Mouse (Mus musculus): ENCODE data around the gene Src. TPM values are rescaled to one million over a fixed set of nuclear protein-coding genes. Genes with fewer than 3 reads are reported as not detected.

The Src gene
- polyA plus RNA-seq, 1 experiment from 2014 or later = 16.9 TPM

DNA sequence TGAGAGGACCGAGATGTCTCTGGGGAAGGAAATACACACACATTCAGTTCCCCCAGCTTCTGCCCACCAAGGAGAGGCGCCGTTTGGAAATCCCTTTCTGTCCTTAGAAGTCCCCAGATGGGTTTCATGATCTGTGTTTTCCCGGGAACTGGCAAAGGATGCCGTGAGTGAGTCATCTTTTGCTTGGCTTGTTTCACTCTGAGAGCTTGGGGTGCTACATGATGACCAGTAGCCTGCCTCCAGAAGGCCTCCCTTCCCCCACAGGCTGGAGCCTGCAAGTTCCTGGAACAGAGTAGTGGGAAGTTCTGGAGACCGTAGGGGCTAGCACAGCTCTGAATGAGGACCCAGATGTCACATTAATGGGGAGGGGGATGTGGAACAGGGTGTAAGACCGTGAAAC lies 10.6 kb upstream of the Src start:
- H3K9ac ChIP-seq (replicated peaks; ENCODE audit: low read length) = no peak overlapping the region
- no peaks in the 10 kb centered on the region for H3K27me3 ChIP-seq (ENCODE audit: insufficient read depth, low read length)
- WGBS = 81% methylated on average over 7 of the region's 7 CpGs
- no peak overlapping the region for H3K27ac ChIP-seq (ENCODE audit: low read length)
- H3K36me3 ChIP-seq (ENCODE audit: insufficient read depth, low read length) = no peaks in the 10 kb centered on the region
- no peaks in the 10 kb centered on the region for H3K9me3 ChIP-seq (ENCODE audit: low read length)
- H3K4me1 ChIP-seq (ENCODE audit: insufficient read depth, low read length) = peaks cover 6% of the 10 kb centered on the region; the same call in 1 of the 2 replicates
- no peak overlapping the region for H3K4me2 ChIP-seq (replicated peaks; ENCODE audit: low read depth, low read length)
- no peak overlapping the region for H3K4me3 ChIP-seq (ENCODE audit: low read length)
- no peak for ATAC-seq (ENCODE audit: low FRiP score, low TSS enrichment)

GRCm38 (mm10) chr2:157409793-157410533 lies 8.3 kb upstream of the Src start:
- H3K27ac ChIP-seq (ENCODE audit: low read length) = no peak overlapping the region
- no peaks in the 10 kb centered on the region for H3K27me3 ChIP-seq (ENCODE audit: insufficient read depth, low read length)
- H3K4me2 ChIP-seq (replicated peaks; ENCODE audit: low read depth, low read length) = no peak overlapping the region
- 64% methylated on average over 12 of the region's 12 CpGs for WGBS
- no peak overlapping the region for H3K4me3 ChIP-seq (ENCODE audit: low read length)
- no peak for ATAC-seq (ENCODE audit: low FRiP score, low TSS enrichment)
- no peaks in the 10 kb centered on the region for H3K9me3 ChIP-seq (ENCODE audit: low read length)
- no peak overlapping the region for H3K9ac ChIP-seq (replicated peaks; ENCODE audit: low read length)
- peaks cover 6% of the 10 kb centered on the region; the same call in 1 of the 2 replicates for H3K4me1 ChIP-seq (ENCODE audit: insufficient read depth, low read length)
- H3K36me3 ChIP-seq (ENCODE audit: insufficient read depth, low read length) = no peaks in the 10 kb centered on the region

DNA sequence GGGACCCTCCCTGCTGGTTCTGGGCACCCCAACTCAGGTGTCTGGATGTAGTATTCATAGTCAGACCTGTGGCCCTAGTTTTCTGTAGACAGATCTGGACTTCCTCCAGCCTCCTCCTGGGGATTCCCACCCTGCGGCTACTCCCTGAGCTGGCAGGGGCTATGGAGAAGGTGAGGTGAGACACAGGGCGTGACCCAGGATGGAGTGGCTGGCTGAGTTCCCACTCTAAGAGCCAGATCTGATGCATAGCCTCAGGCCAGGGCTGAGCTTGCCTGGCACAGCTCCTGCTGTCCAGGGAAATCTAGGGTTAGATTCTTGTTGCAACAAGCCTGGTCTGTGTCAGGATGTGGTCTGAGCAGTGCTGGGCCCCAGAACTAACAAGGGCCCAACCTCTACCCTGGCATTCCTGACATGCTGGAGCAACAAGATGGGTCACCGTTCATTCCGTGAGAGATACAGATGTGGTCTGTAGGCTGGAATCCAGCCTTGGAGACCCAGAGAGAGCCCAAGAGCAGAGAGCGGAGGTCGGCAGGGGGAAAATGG lies 7.0 kb upstream of the Src start:
- WGBS = 80% methylated on average over 6 of the region's 6 CpGs
- Histone ChIP-seq H3K9ac (replicated peaks; ENCODE audit: low read length) (no peak overlapping the region), H3K4me3 (ENCODE audit: low read length) (no peak overlapping the region), H3K36me3 (ENCODE audit: insufficient read depth, low read length) (no peaks in the 10 kb centered on the region), H3K27me3 (ENCODE audit: insufficient read depth, low read length) (no peaks in the 10 kb centered on the region), H3K4me1 (ENCODE audit: insufficient read depth, low read length) (peaks cover 6% of the 10 kb centered on the region; the same call in 1 of the 2 replicates), H3K27ac (ENCODE audit: low read length) (no peak overlapping the region), H3K4me2 (replicated peaks; ENCODE audit: low read depth, low read length) (no peak overlapping the region), H3K9me3 (ENCODE audit: low read length) (no peaks in the 10 kb centered on the region)
- no peak for ATAC-seq (ENCODE audit: low FRiP score, low TSS enrichment)

GRCm38 (mm10) chr2:157412497-157412896 lies 5.7 kb upstream of the Src start:
- no peaks in the 10 kb centered on the region for H3K36me3 ChIP-seq (ENCODE audit: insufficient read depth, low read length)
- peaks cover 6% of the 10 kb centered on the region; the same call in 1 of the 2 replicates for H3K4me1 ChIP-seq (ENCODE audit: insufficient read depth, low read length)
- no peak for ATAC-seq (ENCODE audit: low FRiP score, low TSS enrichment)
- H3K9ac ChIP-seq (replicated peaks; ENCODE audit: low read length) = no peak overlapping the region
- no peak overlapping the region for H3K4me2 ChIP-seq (replicated peaks; ENCODE audit: low read depth, low read length)
- no peaks in the 10 kb centered on the region for H3K27me3 ChIP-seq (ENCODE audit: insufficient read depth, low read length)
- no peak overlapping the region for H3K4me3 ChIP-seq (ENCODE audit: low read length)
- no peaks in the 10 kb centered on the region for H3K9me3 ChIP-seq (ENCODE audit: low read length)
- H3K27ac ChIP-seq (ENCODE audit: low read length) = no peak overlapping the region
- 22% methylated on average over 7 of the region's 7 CpGs for WGBS

- Histone ChIP-seq H3K27ac (ENCODE audit: low read length) (no peak overlapping the region), H3K4me3 (ENCODE audit: low read length) (no peak overlapping the region), H3K36me3 (ENCODE audit: insufficient read depth, low read length) (no peaks in the 10 kb centered on the region), H3K9ac (replicated peaks; ENCODE audit: low read length) (no peak overlapping the region), H3K4me2 (replicated peaks; ENCODE audit: low read depth, low read length) (no peak overlapping the region), H3K27me3 (ENCODE audit: insufficient read depth, low read length) (no peaks in the 10 kb centered on the region), H3K9me3 (ENCODE audit: low read length) (no peaks in the 10 kb centered on the region), H3K4me1 (ENCODE audit: insufficient read depth, low read length) (peaks cover 18% of the 10 kb centered on the region)
- no peak for ATAC-seq (ENCODE audit: low FRiP score, low TSS enrichment)
- 69% methylated on average over 6 of the region's 6 CpGs for WGBS
Measured at GRCm38 (mm10) chr2:157417229-157417628, 1.0 kb upstream of the Src start.

DNA sequence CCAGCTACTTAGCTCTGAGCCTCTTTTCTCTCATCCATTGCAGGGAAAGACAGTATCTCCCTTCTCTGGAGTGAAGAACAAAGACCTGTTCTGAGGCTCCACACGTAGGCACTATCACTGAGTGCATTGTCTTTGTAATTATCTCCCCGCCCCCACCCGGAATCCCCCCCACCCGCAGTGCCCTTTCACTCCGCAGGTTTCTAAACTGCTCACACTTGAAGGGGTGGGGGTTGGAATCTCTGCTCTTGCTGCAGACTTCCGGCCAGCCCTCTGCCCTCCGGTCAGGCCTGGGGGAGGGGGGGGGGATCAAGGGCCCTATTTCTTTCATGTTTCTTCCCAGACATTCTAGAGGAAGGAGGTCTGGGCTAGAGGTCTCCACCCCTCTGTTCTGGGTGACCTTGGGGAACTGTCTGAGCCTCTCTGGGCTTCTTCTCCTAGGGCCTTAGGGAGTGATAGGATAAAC lies 396 bp downstream of the Src start:
- Histone ChIP-seq H3K4me2 (replicated peaks; ENCODE audit: low read depth, low read length) (no peak overlapping the region), H3K4me3 (ENCODE audit: low read length) (no peak overlapping the region), H3K9me3 (ENCODE audit: low read length) (no peaks in the 10 kb centered on the region), H3K9ac (replicated peaks; ENCODE audit: low read length) (0 out of 2 replicates have a peak overlapping the region, but pooled peaks have one; percentile 9), H3K27ac (ENCODE audit: low read length) (no peak overlapping the region), H3K36me3 (ENCODE audit: insufficient read depth, low read length) (no peaks in the 10 kb centered on the region), H3K27me3 (ENCODE audit: insufficient read depth, low read length) (no peaks in the 10 kb centered on the region), H3K4me1 (ENCODE audit: insufficient read depth, low read length) (peaks cover 29% of the 10 kb centered on the region)
- ATAC-seq (ENCODE audit: low FRiP score, low TSS enrichment) = no peak
- WGBS = 3% methylated on average over 7 of the region's 7 CpGs

GRCm38 (mm10) chr2:157419506-157419905 lies 1.3 kb downstream of the Src start:
- Histone ChIP-seq H3K9me3 (ENCODE audit: low read length) (no peaks in the 10 kb centered on the region), H3K4me2 (replicated peaks; ENCODE audit: low read depth, low read length) (no peak overlapping the region), H3K9ac (replicated peaks; ENCODE audit: low read length) (no peak overlapping the region), H3K36me3 (ENCODE audit: insufficient read depth, low read length) (no peaks in the 10 kb centered on the region), H3K4me3 (ENCODE audit: low read length) (no peak overlapping the region), H3K27me3 (ENCODE audit: insufficient read depth, low read length) (no peaks in the 10 kb centered on the region), H3K27ac (ENCODE audit: low read length) (no peak overlapping the region), H3K4me1 (ENCODE audit: insufficient read depth, low read length) (peaks cover 31% of the 10 kb centered on the region)
- ATAC-seq (ENCODE audit: low FRiP score, low TSS enrichment) = no peak

DNA sequence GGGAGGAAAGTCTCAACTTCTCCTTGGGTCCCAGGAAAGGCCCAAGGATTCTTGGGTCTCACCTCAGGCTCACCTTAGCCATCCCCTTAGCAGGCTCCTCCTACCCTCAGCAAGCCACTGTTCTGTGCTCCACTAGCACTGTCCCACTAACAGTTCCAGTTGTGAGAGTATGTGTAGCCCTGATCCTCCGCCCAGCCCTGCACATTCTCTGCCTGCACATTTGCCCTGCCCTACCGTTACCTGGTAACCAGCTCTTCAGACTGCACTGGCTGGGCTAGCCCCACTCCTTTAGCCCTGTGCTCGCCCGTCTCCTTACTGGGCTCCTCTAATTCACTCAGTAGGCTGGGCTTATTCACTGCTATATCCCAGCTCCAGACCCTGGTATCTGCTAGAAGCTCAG lies 2.2 kb downstream of the Src start:
- no peaks in the 10 kb centered on the region for H3K36me3 ChIP-seq (ENCODE audit: insufficient read depth, low read length)
- no peak overlapping the region for H3K27ac ChIP-seq (ENCODE audit: low read length)
- peaks cover 39% of the 10 kb centered on the region for H3K4me1 ChIP-seq (ENCODE audit: insufficient read depth, low read length)
- 85% methylated on average over 4 of the region's 4 CpGs for WGBS
- ATAC-seq (ENCODE audit: low FRiP score, low TSS enrichment) = no peak
- no peaks in the 10 kb centered on the region for H3K27me3 ChIP-seq (ENCODE audit: insufficient read depth, low read length)
- H3K9ac ChIP-seq (replicated peaks; ENCODE audit: low read length) = no peak overlapping the region
- H3K4me2 ChIP-seq (replicated peaks; ENCODE audit: low read depth, low read length) = no peak overlapping the region
- no peak overlapping the region for H3K4me3 ChIP-seq (ENCODE audit: low read length)
- H3K9me3 ChIP-seq (ENCODE audit: low read length) = no peaks in the 10 kb centered on the region

GRCm38 (mm10) chr2:157422062-157422655 lies 3.9 kb downstream of the Src start:
- H3K36me3 ChIP-seq (ENCODE audit: insufficient read depth, low read length) = no peaks in the 10 kb centered on the region
- no peaks in the 10 kb centered on the region for H3K27me3 ChIP-seq (ENCODE audit: insufficient read depth, low read length)
- H3K4me1 ChIP-seq (ENCODE audit: insufficient read depth, low read length) = peaks cover 55% of the 10 kb centered on the region
- H3K9me3 ChIP-seq (ENCODE audit: low read length) = no peaks in the 10 kb centered on the region
- WGBS = 56% methylated on average over 11 of the region's 11 CpGs
- ATAC-seq (ENCODE audit: low FRiP score, low TSS enrichment) = no peak
- H3K4me3 ChIP-seq (ENCODE audit: low read length) = no peak overlapping the region
- no peak overlapping the region for H3K4me2 ChIP-seq (replicated peaks; ENCODE audit: low read depth, low read length)
- peak overlapping the region; percentile 94 for H3K27ac ChIP-seq (ENCODE audit: low read length)
- 0 out of 2 replicates have a peak overlapping the region, but pooled peaks have one; percentile 5 for H3K9ac ChIP-seq (replicated peaks; ENCODE audit: low read length)
